Comparison of ENCODE assay signal across 11 mouse cellular contexts in genomic region chr6:87552054-87552807, GRCm38 (mm10). TPM values are rescaled to one million over a fixed set of nuclear protein-coding genes. Genes with fewer than 3 reads are reported as not detected.
DNase-seq lines count a peak whose midpoint lies in the region; ATAC-seq lines count a peak whose summit lies in the region.
"Had no signal": no experiment of that assay in that cellular context is flagged by ENCODE, and none has a peak within 500 bp of the region (broad histone marks: within the 10 kb centered on the region; RNA-seq: fewer than 3 reads in every experiment).

No protein-coding gene starts in this region.

- H3K27me3 ChIP-seq in heart, embryonic 10.5 days (ENCODE audit: insufficient read depth, poor library complexity, severe bottlenecking) = no peaks in the 10 kb centered on the region
- peaks cover 13% of the 10 kb centered on the region for H3K27me3 ChIP-seq in megakaryocyte, embryonic 14.5 days (replicated peaks)
- no peaks in the 10 kb centered on the region for H3K27me3 ChIP-seq in kidney, embryonic 16.5 days (ENCODE audit: insufficient read depth, low read length)
- H3K27me3 ChIP-seq: embryonic facial prominence, embryonic 15.5 days; hindbrain, embryonic 12.5 days had no signal

- H3K4me3 ChIP-seq in heart, embryonic 10.5 days = no peak overlapping the region
- H3K4me3 ChIP-seq in megakaryocyte, embryonic 14.5 days (replicated peaks) = peak overlapping the region; percentile 69
- no peak overlapping the region for H3K4me3 ChIP-seq in kidney, embryonic 16.5 days (ENCODE audit: low read length)
- H3K4me3 ChIP-seq: embryonic facial prominence, embryonic 15.5 days; hindbrain, embryonic 12.5 days; liver, embryonic 13.5 days had no signal

- no peak overlapping the region for H3K4me2 ChIP-seq in kidney, embryonic 16.5 days (replicated peaks; ENCODE audit: low read depth, low read length)
- H3K4me2 ChIP-seq: embryonic facial prominence, embryonic 15.5 days; hindbrain, embryonic 12.5 days; liver, embryonic 13.5 days had no signal

- 45% methylated on average over 7 of the region's 7 CpGs for WGBS in heart, embryonic 10.5 days
- 66% methylated on average over 7 of the region's 7 CpGs for WGBS in kidney, embryonic 16.5 days

- H3K27ac ChIP-seq in heart, embryonic 10.5 days = no peak overlapping the region
- no peak overlapping the region for H3K27ac ChIP-seq in kidney, embryonic 16.5 days (ENCODE audit: low read length)
- H3K27ac ChIP-seq: embryonic facial prominence, embryonic 15.5 days; hindbrain, embryonic 12.5 days; liver, embryonic 13.5 days had no signal

- no peaks in the 10 kb centered on the region for H3K4me1 ChIP-seq in heart, embryonic 10.5 days
- peaks cover 26% of the 10 kb centered on the region for H3K4me1 ChIP-seq in megakaryocyte, embryonic 14.5 days
- H3K4me1 ChIP-seq in kidney, embryonic 16.5 days (ENCODE audit: insufficient read depth, low read length) = no peaks in the 10 kb centered on the region
- H3K4me1 ChIP-seq: embryonic facial prominence, embryonic 15.5 days; hindbrain, embryonic 12.5 days; liver, embryonic 13.5 days had no signal

- no peaks in the 10 kb centered on the region for H3K9me3 ChIP-seq in heart, embryonic 10.5 days
- no peaks in the 10 kb centered on the region for H3K9me3 ChIP-seq in megakaryocyte, embryonic 14.5 days
- H3K9me3 ChIP-seq in kidney, embryonic 16.5 days (ENCODE audit: low read length) = no peaks in the 10 kb centered on the region
- H3K9me3 ChIP-seq: embryonic facial prominence, embryonic 15.5 days; hindbrain, embryonic 12.5 days; liver, embryonic 13.5 days had no signal

- peak; percentile 90 for DNase-seq in heart, adult 11 months
- DNase-seq in heart, embryonic 10.5 days (ENCODE audit: low spot score) = no peak
- peak; percentile 20 for DNase-seq in retina, embryonic 14.5 days (ENCODE audit: low spot score)
- DNase-seq in retina, postnatal 1 day = no peak
- DNase-seq in adrenal gland, adult 8-10 months = no peak
- DNase-seq in c-Kit-positive CD71-positive TER-119-positive erythroid progenitor cells, embryonic 14.5 days (ENCODE audit: low spot score) = no peak
- DNase-seq: liver, embryonic 13.5 days had no signal

- no peak for ATAC-seq in kidney, embryonic 16.5 days (ENCODE audit: low FRiP score, low TSS enrichment)

- no peaks in the 10 kb centered on the region for H3K36me3 ChIP-seq in heart, embryonic 10.5 days
- H3K36me3 ChIP-seq in megakaryocyte, embryonic 14.5 days (replicated peaks; ENCODE audit: low read length) = no peaks in the 10 kb centered on the region
- no peaks in the 10 kb centered on the region for H3K36me3 ChIP-seq in kidney, embryonic 16.5 days (ENCODE audit: insufficient read depth, low read length)
- H3K36me3 ChIP-seq: embryonic facial prominence, embryonic 15.5 days; hindbrain, embryonic 12.5 days; liver, embryonic 13.5 days had no signal

- H3K9ac ChIP-seq in kidney, embryonic 16.5 days (replicated peaks; ENCODE audit: low read length) = no peak overlapping the region
- H3K9ac ChIP-seq: embryonic facial prominence, embryonic 15.5 days; hindbrain, embryonic 12.5 days; liver, embryonic 13.5 days had no signal

RNA-seq across cellular contexts. Expression of gene Arhgap25, which starts 19.2 kb away (rescaled TPM):
- polyA plus RNA-seq in heart, embryonic 10.5 days (2016; fragmentation: Nextera tagmentation; extraction: Ambion mirVana) = 2.3 and 3.9 TPM in 2 replicates
- polyA plus RNA-seq in megakaryocyte, embryonic 14.5 days (2012; ENCODE audit: insufficient read depth, low replicate concordance) = 8.3 TPM in 1 of 2 replicates, not detected in the other
- 1 to 10 TPM; 2.6 to 7.4 (median 5.1) TPM for total RNA-seq in adrenal gland, adult 8-10 months (2022)
- 5.4 and 6.3 TPM in 2 replicates for polyA plus RNA-seq in kidney, embryonic 16.5 days (2015; fragmentation: Nextera tagmentation; extraction: Ambion mirVana)

RNA-seq across cellular contexts. Expression of gene Prokr1, which starts 38.3 kb away (rescaled TPM):
- polyA plus RNA-seq in heart, embryonic 10.5 days (2016; fragmentation: Nextera tagmentation; extraction: Ambion mirVana) = 3.0 and 3.9 TPM in 2 replicates
- 0.51 and 1.1 TPM in 2 replicates for polyA plus RNA-seq in megakaryocyte, embryonic 14.5 days (2012; ENCODE audit: insufficient read depth, low replicate concordance)
- under 1 TPM; 0.10 to 0.89 (median 0.36) TPM for total RNA-seq in adrenal gland, adult 8-10 months (2022)
- 5.0 and 5.1 TPM in 2 replicates for polyA plus RNA-seq in kidney, embryonic 16.5 days (2015; fragmentation: Nextera tagmentation; extraction: Ambion mirVana)

Comparison
In these comparisons a context has a peak if more than half of its experiments do, and no peak if none do; other contexts are left out.
1. DNase-seq: peak in heart, adult 11 months (single experiment) and retina, embryonic 14.5 days (single experiment); none in heart, embryonic 10.5 days (single experiment), retina, postnatal 1 day (single experiment), adrenal gland, adult 8-10 months (single experiment) and c-Kit-positive CD71-positive TER-119-positive erythroid progenitor cells, embryonic 14.5 days (single experiment).